Mouse (Mus musculus): ENCODE data around the gene Nop2.
A peak's percentile ranks its signal among the peaks of the same experiment; 100 is the strongest.

Nop2 gene

DNA sequence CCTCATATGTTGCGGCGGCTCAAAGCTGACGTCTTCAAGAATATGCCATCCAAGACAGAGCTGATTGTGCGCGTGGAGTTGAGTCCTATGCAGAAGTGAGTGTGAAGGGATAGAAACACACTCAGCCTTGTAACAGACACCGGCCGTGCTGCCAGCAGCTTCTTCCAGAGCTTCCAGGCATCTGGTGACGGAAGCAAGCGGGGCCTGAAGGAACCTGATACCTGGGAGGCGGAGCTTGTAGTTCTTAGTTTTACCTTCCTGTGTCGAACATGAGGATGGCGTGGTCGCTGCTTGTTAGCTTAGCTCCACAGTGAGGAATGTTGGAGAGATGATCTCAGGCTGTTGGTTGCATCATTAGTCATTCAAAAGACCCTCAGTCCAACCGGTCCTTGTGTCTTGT is 22.3 kb upstream of the Nop2 start:
- no peak for DNase-seq (ENCODE audit: low spot score)

DNA sequence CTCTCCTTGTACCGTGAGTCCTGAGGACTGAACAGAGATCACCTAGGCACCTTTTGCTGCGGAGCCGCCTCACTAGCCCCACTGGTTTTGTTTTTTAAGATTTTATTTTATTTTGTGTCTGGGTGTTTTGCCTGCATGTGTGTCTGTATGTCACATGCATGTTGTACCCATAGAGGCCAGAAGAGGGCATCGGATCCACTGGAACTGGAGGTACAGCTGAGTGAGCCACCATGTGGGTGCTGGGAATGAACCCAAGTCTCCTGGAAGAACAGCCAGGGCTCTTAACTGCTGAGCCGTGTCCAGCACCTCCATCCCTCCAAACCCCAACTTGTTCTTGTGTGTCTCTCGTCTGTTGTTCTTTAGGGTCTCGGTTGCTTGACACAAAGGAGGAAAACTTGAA is 20.8 kb upstream of the Nop2 start:
- no peak for DNase-seq (ENCODE audit: low spot score)

DNA sequence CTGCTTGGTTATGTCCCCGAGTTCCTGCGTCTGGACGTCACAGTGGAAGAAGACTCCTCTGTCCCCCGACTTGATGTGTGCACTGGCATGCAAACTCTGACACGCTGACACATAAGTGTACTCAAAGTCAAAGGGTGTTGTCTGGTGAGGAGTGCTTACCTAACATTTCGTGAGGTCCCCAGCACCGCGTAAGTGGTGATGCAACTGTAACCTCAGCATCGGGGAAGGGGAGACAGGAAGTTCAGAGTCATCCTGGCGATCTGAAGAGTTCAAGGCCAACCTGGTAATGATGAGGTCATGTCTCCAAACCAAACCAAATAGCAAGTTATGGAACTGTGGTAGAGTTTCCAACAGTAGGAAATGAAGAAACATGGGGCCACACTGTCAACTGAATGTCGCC is 19.2 kb upstream of the Nop2 start:
- no peak for DNase-seq (ENCODE audit: low spot score)

DNA sequence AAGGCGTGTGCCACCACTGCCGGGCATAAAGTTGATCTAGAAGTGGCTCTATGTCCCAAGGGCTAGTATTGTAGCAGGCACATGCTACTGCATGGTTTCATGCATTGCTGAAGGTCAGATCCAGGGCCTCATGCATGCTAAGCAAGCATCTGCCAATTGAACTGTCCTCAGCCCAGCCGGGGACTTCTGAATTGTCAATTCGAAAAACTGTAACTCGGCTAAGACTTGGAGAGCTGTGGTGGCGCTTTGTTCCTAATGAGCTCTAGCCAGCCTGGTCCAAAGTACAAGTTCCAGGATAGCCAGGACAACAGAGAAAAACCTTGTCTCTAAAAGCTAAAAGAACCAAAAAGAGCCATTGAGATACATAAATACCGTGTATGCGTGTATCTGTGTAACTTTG is 12.3 kb upstream of the Nop2 start:
- DNase-seq (ENCODE audit: low spot score): no peak

DNA sequence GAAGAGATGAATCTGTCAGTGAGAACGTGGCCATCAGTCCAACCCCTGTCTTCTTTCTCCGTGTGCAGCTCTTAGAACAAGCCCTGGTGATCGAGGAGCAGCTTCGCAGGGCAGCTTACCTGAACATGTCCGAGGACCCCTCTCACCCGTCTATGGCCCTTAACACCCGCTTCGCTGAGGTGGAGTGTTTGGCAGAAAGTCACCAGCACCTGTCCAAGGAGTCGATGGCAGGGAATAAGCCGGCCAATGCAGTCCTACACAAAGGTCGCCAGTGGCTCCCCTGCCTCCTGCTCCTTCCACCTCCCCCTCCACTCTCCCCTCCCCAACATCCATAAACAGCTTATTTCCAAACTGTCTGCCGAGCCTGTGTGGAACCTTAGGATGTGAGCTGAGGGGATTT is 3.0 kb upstream of the Nop2 start:
- no peak for DNase-seq (ENCODE audit: low spot score)

DNA sequence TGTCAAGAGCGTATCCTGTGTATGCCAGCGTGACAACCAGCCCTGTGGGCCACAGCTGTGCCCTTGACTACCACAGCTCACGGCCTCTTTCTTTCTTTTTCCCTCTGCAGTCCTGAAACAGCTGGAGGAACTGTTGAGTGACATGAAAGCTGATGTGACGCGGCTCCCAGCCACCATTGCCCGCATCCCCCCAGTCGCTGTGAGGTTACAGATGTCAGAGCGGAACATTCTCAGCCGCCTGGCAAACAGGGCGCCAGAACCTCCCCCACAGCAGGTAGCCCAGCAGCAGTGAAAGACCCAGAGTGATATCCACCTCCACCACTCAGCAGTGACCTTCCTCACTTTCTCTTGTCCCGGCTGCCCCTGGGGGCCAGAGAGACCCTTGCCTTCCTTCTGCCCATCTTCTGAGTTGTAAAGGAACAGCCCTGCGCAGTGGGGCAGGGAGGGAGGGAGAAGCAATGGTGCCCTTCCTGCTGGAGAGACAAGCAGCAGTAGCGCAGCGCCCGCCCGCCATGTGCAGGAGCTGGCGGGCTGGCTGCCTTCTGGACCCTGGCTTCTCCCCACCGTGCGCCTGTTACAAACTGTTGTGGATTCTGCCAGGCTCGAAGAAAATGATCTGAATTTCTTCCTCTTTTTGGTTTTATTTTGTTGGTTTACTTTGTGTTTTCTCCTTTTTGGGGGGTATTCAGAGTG is 1.9 kb upstream of the Nop2 start:
- no peak for DNase-seq (ENCODE audit: low spot score)

DNA sequence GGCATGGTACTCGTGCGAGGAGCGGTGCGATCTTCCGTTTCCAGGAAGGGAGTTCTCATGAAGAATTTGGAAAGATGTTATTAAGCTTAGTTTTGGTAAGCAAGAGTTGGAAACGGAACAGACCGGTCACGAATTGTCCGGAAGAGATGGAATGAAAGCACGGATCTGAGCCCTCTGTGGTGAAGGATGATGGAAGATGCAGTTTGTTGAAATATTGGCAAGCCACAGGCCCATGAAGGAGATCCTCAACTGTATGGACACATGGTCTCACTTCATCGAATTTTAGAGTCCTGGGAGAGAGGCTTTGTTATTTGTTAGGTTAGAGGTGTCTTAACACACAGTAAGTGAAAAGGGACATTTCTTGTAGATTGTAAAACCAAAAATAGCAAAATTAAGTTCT is 761 bp downstream of the Nop2 start:
- no peak for DNase-seq (ENCODE audit: low spot score)

DNA sequence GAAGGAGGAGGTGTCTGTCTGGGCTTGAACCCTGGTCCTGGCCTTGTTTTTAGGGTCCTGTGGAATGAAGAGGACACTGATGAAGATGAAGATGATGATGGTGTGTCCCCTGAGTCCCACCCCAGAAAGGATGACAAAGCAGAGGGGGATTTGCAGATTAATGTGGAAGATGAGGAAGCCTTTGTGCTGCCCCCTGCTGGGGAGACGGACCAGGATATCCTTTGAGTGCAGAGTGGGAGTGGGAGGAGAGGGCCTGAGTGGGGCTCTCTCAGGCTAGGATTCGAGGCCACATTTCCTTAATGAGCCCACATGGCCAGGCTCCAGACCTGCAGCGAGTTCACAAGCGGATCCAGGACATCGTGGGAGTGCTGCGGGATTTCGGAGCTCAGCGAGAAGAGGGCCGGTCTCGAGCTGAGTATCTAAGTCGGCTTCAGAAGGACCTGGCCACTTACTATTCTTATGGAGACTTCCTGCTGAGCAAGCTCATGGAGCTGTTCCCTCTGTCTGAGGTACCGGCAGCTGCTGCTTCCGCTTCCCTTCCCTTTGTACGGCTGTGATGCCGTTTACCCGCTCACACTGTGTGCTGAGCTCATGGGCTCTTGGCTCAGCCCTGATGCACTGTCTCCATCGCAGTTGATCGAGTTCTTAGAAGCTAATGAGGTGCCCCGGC is 5.4 kb downstream of the Nop2 start:
- no peak for DNase-seq (ENCODE audit: low spot score)

DNA sequence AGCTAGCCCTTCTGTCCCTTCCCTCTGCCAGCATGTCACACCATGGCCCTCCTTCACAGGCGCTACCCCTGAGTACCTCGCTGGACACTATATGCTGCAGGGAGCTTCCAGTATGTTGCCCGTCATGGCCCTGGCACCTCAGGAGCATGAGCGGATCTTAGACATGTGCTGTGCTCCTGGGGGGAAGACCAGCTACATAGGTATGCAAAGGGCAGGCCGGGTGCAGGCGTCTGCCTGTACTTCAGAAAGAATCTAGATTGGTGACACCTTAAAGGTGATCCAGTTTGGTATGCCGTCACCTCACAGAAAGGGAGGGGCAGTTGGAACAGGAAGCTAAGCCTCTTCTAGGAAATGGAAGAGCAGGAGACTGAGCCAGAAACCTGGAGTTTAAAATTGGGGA is 8.0 kb downstream of the Nop2 start:
- no peak for DNase-seq (ENCODE audit: low spot score)

DNA sequence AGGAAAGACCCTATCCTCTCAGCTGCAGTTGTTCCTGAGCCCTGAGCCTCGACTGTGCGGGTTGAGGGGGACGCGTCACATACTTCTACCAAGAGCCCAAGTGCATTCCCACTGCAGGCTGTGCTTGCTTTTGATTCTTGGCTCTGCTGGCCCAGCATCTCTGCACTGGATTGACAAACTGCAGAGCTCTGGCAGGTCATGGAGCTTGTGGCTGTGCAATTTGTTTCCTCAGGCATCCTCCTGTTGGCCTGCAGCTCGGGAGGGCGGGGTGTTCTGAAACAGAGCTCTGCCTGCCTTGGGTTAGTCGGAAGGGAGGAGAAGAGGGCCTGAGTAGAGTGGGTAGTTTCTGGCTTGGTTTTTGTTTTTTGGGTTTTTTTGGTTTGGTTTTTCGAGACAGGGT is 10.7 kb downstream of the Nop2 start:
- no peak for DNase-seq (ENCODE audit: low spot score)

DNA sequence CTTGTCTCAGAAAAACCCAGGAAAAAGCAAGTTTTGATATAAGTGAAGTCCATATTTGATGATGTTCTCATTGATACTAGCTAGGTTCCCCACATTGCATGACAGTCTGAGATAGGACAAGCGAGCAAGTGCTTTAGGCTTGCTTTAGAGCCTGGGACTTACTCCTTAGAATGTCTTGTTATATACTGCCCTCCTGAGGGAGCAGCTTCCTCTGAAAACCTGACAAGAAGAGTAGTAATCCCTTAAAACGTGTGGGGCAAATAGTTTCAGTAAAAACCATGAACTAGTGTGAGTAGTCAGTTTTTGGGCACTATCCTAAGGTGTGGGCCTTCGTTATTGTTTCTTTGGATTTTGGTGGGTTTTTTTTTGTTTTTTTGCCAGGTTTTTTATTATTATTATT is 11.4 kb downstream of the Nop2 start:
- no peak for DNase-seq (ENCODE audit: low spot score)

DNA sequence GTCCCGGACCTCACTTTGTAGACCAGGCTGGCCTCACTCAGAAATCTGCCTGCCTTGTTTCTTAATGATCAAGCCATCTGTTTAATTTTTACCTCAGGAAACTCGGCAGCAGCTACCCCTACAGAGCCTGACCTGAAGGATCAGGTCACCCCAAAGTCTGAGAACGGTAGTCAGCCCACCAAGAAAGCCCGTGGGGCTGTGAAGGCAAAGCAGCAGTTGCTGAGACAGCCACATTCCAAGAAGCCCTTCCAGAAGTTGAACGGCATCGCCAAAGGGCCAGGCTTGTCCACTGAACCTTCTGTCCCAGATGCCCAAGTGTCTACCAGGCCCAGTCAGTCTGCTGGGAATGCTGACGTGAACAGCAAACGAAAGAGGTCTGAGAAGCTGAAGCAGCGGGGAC is 12.2 kb downstream of the Nop2 start:
- no peak for DNase-seq (ENCODE audit: low spot score)

DNA sequence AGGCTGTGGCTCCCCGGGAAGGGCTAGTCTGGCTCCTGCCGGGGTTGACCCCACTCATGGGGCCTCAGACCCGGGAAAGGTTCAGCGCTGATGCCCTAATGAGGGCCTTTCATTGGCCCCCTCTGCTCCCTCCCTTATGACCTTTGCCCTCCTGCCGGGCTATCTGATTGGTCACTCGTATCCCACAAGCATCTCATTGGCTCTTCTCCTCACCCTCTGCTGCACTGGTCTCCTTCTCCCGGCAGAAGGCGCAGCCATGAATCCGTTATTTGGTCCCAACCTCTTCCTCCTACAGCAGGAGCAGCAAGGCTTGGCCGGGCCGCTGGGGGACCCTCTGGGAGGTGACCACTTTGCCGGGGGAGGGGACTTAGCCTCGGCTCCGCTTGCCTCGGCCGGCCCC is 13.3 kb downstream of the Nop2 start, which contains the start of gene Iffo1:
TSS of gene Iffo1 (plus strand) at position 241 of the 400 bp plus-strand sequence.
- DNase-seq (ENCODE audit: low spot score): peak; percentile 94

DNA sequence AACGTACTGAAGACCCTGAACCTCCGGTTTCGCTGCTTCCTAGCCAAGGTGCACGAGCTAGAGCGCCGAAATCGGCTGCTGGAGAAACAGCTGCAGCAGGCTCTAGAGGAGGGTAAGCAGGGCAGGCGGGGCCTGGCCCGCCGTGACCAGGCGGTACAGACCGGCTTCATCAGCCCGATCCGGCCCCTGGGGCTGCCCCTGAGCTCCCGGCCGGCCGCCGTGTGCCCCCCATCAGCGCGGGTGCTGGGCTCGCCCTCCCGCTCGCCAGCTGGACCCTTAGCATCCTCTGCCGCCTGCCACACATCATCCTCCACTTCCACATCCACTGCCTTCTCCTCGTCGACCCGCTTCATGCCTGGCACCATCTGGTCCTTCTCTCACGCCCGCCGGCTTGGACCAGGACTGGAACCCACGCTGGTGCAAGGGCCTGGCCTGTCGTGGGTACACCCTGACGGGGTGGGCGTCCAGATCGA is 13.8 kb downstream of the Nop2 start:
- no peak for DNase-seq (ENCODE audit: low spot score)

DNA sequence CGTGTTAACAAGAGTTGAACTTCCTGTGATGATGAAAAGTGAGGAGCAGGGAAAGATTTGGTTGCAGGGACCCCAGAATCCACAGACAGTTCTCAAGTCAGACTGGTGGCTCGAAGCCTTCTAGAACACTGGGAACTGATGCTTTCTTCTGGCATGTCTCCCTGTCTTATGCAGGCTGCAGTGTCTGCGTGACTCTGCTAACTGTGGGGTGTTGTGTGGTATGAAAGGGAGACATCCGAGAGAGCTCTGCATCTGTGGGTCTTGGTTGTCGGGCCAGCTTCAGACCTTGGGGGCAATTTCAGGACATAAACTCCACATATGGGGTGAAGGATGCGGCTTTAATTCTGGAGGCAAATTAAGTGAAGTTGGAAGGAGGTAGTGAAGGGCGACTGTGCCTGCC is 14.4 kb downstream of the Nop2 start:
- DNase-seq (ENCODE audit: low spot score): no peak

DNA sequence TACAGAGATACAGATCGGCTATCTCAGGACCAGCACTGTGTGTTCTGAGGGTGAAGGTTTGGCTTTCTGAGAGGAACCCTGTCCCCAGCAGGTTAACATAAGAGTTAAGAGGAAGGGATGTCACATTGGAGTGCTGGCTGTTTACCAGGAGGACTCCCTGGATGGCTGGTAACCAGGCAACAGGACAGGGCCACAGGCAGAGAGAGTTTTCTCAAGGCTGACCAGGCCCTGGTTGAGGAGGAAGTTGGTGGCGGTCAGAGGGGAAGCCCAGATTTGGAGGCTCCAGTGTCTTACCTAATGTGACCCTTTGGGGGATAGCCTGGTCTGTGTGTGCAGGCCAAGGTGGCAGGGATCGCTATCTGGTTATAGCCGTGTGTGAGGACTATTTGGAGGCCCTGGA is 15.1 kb downstream of the Nop2 start:
- no peak for DNase-seq (ENCODE audit: low spot score)

DNA sequence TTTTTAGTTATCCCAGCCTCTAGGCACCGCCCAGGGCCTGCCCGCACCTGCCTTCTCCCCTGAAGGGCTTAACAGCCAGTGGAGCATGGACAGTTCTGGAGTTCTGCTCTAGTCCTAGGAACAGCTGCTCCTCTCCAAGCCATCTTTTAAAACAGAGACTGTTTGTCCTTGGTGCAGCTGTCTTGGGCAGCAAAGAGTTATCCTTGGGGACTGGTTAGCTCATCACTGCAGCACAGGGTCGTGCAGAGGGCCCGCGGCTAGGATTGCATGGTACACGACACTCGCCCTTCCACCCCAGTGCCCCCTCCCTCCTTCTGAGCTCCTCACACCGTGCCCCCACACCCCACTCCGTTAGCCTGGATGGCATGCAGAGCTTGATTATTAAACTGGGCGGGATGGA is 15.6 kb downstream of the Nop2 start:
- DNase-seq (ENCODE audit: low spot score): no peak

DNA sequence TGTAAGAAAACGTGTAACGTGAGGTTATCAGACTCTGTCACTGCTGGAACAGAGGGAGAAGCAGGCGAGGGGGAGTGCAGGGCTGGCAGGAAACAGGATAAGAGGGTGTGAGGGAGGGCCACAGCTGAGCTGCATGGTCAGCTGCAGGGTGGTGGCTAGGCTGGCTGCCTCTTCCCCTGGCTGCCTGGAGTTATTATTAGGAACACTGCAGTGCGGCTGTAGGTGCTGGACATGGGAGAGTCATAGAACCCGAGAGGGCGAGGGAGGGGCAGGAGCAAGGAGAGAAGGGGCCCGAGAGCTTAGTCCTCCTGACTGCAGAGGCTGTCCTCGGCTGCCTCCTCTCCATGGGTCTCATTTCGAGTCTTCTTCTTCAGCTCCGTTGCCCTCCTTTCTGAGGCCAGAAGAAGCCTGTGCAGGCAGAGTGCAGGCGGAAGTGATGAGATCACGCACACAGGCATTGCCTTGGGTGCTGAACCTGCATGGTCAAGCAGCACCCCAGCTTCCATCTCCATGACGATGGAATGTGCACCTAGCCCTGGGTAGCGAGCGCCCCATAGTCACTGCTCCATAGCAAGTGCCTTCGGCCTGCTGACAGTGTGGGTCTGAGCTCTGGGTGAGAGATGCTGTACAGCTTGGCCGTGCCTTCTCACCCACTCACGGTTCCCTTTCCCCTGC is 16.7 kb downstream of the Nop2 start:
- DNase-seq (ENCODE audit: low spot score): no peak

DNA sequence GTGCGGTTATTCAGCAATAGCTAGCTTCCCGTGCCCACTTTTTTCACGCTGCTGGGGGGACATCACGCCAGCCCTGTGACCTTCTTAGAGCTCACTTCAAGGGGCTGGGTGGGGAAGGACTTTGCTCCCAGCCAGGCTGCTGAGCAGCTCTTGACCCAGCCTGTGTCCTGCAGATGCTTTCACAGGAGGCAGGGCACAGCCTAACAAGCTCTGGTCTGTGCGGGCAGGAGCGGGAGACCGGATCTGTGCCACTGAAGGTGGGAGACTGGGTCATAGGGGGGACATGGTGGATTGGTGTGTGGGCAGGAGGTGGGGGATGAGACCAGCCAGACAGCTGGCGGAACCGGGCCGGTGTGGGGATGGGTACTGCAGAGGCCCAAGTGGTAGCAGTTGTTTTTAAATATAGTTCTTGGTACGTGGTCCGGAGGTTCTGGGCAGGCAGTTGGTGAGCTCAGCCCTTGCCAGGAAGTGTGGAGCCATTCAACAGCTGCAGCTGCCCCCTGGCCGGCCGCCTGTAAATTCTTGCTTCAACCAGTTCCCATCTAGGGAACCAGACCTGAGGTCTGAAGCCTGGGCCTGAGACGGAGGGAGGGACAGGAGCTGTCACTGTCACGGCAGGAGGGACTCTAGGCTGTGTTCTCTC is 17.3 kb downstream of the Nop2 start:
- no peak for DNase-seq (ENCODE audit: low spot score)

DNA sequence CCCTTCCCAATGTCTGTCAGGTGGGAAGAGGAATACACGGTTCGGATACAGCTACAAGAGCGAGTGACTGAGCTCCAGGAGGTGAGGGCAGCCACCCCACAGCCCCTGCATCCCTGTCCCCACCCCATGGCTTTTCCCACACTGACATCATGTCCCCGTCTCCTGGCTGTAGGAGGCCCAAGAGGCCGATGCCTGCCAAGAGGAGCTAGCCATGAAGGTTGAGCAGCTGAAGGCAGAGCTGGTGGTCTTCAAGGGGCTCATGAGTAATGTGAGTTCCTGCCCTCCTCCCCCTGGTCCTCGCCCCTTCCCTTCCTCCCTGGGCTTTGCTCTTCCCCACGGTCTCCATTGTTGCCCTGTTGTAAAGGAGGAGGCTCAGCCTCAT is 17.9 kb downstream of the Nop2 start:
- no peak for DNase-seq (ENCODE audit: low spot score)

DNA sequence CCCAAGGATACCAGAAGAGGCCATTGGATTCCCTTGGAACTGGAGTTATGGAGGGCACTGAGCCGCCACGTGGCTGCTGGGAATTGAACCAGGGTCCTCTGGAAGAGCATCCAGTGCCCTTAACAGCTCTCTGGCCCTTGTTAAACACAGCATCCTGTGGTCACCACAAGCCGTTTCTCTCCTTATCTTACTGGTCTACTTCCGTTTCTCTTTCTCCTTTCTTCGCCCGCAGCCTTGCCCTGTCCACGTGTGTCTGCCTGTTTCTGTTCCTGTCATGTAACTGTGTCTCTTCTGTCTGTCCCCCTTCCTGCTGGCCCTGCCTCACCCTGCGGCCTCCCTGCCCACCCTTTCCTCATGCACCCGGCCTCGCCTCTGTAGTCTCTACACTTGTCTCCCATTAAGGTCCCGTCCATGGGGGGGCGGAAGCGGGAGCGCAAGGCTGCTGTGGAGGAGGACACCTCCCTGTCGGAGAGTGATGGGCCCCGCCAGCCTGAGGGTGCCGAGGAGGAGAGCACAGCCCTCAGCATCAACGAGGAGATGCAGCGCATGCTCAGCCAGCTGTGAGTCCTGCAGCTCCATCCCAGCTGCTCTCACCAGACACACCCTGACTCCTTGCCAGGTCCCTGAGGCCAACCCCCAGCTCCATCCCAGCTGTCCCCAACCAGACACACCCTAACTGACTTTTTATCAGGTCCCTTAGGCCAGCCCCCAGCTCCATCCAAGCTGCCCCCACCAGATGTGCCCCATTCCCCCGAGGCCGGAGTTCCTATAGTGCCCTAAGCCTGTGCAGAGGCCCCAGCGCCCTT is 20.7 kb downstream of the Nop2 start:
- no peak for DNase-seq (ENCODE audit: low spot score)

DNA sequence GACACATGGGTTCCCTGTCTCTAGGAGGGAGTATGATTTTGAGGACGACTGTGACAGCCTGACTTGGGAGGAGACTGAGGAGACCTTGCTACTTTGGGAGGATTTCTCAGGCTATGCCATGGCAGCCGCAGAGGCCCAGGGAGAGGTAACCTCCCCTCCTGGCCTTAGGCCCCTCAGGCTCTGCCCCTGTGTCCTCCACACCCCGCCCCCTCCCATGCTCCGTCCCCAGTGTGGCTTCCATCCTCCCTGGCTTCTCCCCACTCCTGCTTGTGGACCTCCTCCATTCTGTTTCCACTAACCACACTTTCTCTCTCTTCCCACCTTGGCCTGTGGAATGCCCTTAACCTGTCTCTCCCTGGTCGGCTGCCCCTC is 21.3 kb downstream of the Nop2 start:
- DNase-seq (ENCODE audit: low spot score): no peak

Data from layer of hippocampus, adult 9-10 months (tissue).